Mouse (Mus musculus) cortical plate, adult 2 months (tissue): Measurements from ENCODE around the gene Gpr62.

Source experiments
- CTCF ChIP-seq: fragments of 200-500 bp; IDR thresholded peaks from 2 replicates; pipeline ENCODE4 v1.5.1; 2011; ENCODE audit warnings: mild to moderate bottlenecking, control low read depth, low read length; ENCODE audit not compliant: insufficient read depth; ENCODE audit errors: extremely low read depth
- POLR2A ChIP-seq: fragments of 200-500 bp; IDR thresholded peaks from 2 replicates; pipeline ENCODE4 v1.6.1; 2011; ENCODE audit warnings: mild to moderate bottlenecking, low read length, control low read depth; ENCODE audit not compliant: insufficient read depth; ENCODE audit errors: extremely low read depth

GRCm38 (mm10) chr9:106452821-106453220 is 12.9 kb downstream of the Gpr62 start:
- no peak for TF ChIP-seq CTCF
- TF ChIP-seq POLR2A: no peak
